Mouse (Mus musculus) naive thymus-derived CD4-positive, alpha-beta T cell, adult 5 months (primary cell): ENCODE results near the gene Iars. TPM values are rescaled to one million over a fixed set of nuclear protein-coding genes. Genes with fewer than 3 reads are reported as not detected.

ENCODE experiments used
- polyA plus RNA-seq: library from polyadenylated mRNA; unstranded; fragments of 100-300 nt; shearing (Covaris generic); gene quantifications from one replicate; pipeline ENCODE4 v1.2.1, GENCODE M21; 2017

Iars gene
- polyA plus RNA-seq: 51.4 TPM

DNA sequence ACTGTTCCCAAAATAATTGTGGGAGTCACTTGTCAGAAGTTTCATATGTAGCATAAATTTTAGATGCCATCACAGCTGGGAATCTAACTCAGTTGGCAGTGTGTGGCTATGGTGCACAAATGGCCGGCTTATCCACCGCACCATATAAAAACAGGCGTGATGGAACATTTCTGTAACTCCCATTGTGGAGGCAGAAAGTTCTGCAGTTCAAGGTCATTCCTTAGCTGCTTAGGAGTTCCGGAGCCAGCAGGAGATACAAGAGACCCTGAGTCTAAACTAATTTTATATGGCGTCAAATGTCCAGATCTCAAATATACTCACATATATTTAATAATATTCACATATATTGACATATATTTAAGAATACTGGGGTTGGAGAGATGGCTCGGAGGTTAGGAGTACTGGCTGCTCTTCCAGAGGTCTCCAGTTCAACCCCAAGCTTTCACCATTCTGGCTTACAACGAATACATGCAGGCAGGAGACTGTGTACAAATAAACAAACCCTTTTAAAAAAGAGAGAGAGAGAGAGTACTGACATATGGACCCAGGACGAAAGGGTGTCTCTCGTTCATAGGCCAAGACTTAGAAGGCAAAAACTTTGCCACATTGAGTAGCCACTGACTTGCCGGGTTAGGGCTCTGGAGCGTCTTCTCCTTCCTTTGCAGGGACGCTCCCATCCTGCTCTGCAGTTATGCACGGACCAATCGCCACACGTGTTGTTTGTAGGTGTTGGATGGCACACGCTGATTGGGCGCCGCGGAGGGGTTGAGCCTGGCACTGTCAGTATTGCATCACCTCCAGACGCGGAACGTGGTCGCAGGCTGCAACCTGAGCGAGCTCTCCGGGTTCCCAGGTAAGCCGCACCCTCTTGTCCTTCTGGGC, at the start of gene Iars:
TSS of gene Iars (plus strand) at position 750 of the 882 bp plus-strand sequence.

GRCm38 (mm10) chr13:49652481-49653179, 29.3 kb upstream of the Iars start, which contains the start of the genes Cenpp and Nol8:
Gene Cenpp (minus strand): TSS chr13:49652785.
Gene Nol8 (plus strand): TSS chr13:49653078.

Other genes starting within 250 kb of the Iars start
- 2.8 TPM for gene Tes3-ps, start 188.8 kb upstream of the Iars start, polyA plus RNA-seq
- gene Ecm2, start 177.3 kb upstream of the Iars start, polyA plus RNA-seq: 0.12 TPM
- not detected for gene Aspn, start 137.7 kb upstream of the Iars start, polyA plus RNA-seq
- gene Omd, start 99.6 kb upstream of the Iars start, polyA plus RNA-seq: 0.30 TPM
- gene Ogn, start 74.1 kb upstream of the Iars start, polyA plus RNA-seq: not detected
- 0.77 TPM for gene Cenpp, start 29.3 kb upstream of the Iars start, polyA plus RNA-seq
- gene Nol8, start 29.0 kb upstream of the Iars start, polyA plus RNA-seq: 50.9 TPM
- gene Gm30302, start 116.9 kb downstream of the Iars start, polyA plus RNA-seq: not detected